Comparison of ENCODE assay signal across 8 mouse cellular contexts in the genomic region with DNA sequence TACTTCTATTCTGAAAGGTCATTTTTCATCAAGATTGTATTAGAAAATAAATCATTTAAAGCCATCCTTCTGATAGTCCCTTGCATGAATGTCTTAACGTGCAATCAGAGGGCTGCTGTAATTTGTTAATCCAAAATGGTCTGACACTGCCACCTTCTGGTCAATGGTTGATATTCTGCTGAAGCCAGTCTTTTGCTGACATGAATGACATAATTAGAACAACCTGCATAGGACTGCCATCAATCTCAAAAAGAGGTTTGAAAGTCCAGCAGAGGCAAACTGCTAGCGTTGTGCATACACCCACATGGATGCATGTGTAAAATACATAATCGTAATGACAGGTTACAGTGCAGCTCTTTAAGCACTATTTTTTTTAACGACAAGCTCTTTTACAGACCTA.
DNase-seq lines count a peak whose midpoint lies in the region; ATAC-seq and TF ChIP-seq lines count a peak whose summit lies in the region.

No protein-coding gene starts in this region.

- H3K9me3 ChIP-seq in E14TG2a.4 (ENCODE audit: low read length), result no peaks in the 10 kb centered on the region

- H3K4me3 ChIP-seq in E14TG2a.4 (replicated peaks; ENCODE audit: low read length), result no peak overlapping the region
- no peak overlapping the region for H3K4me3 ChIP-seq in cortical plate, adult 2 months (ENCODE audit: insufficient read depth, low read length)
- H3K4me3 ChIP-seq in layer of hippocampus, adult 2 months, result no peak overlapping the region

- H3K36me3 ChIP-seq in E14TG2a.4 (ENCODE audit: insufficient read depth, low read length), result no peaks in the 10 kb centered on the region

- intact Hi-C loops in heart, postnatal 14 days (cut with DNase I), result loop anchor here (10.0 kb wide), 1 partner anchor 251 kb away; no protein-coding TSS in a partner anchor

- peak; percentile 76 for TF ChIP-seq CTCF in E14TG2a.4 (conservative IDR thresholded peaks at IDR 0.05; ENCODE audit: low read length)
- TF ChIP-seq CTCF in cortical plate, adult 2 months (IDR thresholded peaks at IDR 0.05; ENCODE audit: extremely low read depth, insufficient read depth, low read length), result peak; percentile 67
- TF ChIP-seq CTCF in layer of hippocampus, adult 2 months (conservative IDR thresholded peaks at IDR 0.05), result peak; percentile 96

- H3K4me1 ChIP-seq in E14TG2a.4 (replicated peaks; ENCODE audit: low read depth, low read length), result no peaks in the 10 kb centered on the region
- peaks cover 3% of the 10 kb centered on the region for H3K4me1 ChIP-seq in cortical plate, adult 2 months (ENCODE audit: control insufficient read depth, insufficient read depth, low read length)

- peak; percentile 7 for DNase-seq in WW6 (ENCODE audit: low read depth, low spot score)
- peak; percentile 19 to 67 for DNase-seq in heart, postnatal 14 days
- DNase-seq in layer of hippocampus, adult 2 months (ENCODE audit: low spot score in 2 of 2), result peak; percentile 76 to 84
- peak; percentile 44 for DNase-seq in lung, postnatal 14 days
- DNase-seq in right cerebral cortex, postnatal 4 days, result peak; percentile 69

- no peak overlapping the region for H3K27ac ChIP-seq in cortical plate, adult 2 months (ENCODE audit: insufficient read depth, low read length)
- no peak overlapping the region for H3K27ac ChIP-seq in layer of hippocampus, adult 2 months

- H3K27me3 ChIP-seq in E14TG2a.4 (ENCODE audit: insufficient read depth, low read length), result no peaks in the 10 kb centered on the region

- no peak for ATAC-seq in megakaryocyte-erythroid progenitor cell, adult 5-6 weeks (replicated peaks; ENCODE audit: low FRiP score, low TSS enrichment, poor library complexity, severe bottlenecking)

- TF ChIP-seq POLR2A in cortical plate, adult 2 months (IDR thresholded peaks at IDR 0.05; ENCODE audit: extremely low read depth, insufficient read depth, low read length), result no peak

Comparison
In these comparisons a context has a peak if more than half of its experiments do, and no peak if none do; other contexts are left out.
1. DNase-seq: peak in every context shown above with its lines; median percentile 80 in layer of hippocampus, adult 2 months; 69 in right cerebral cortex, postnatal 4 days; 44 in lung, postnatal 14 days; 43 in heart, postnatal 14 days; 7 in WW6.